Mouse (Mus musculus) embryonic facial prominence, embryonic 15.5 days (tissue): ENCODE data around the gene H2-Ob. TPM values are rescaled to one million over a fixed set of nuclear protein-coding genes. Genes with fewer than 3 reads are reported as not detected.
A peak's percentile ranks its signal among the peaks of the same experiment; 100 is the strongest.

Experiments
- ATAC-seq: fragments of 200-750 bp; cut with Nextera tagmentation; 2 replicates; pipeline ENCODE4 v1.8.0; 2017; ENCODE audit warnings: low read depth, moderate TSS enrichment; ENCODE audit not compliant: insufficient number of reproducible peaks, low FRiP score, low TSS enrichment
- H3K27ac ChIP-seq: fragments of 300-500 bp; sonication (generic); replicated peaks from 2 replicates; pipeline ENCODE4 v1.5.1; 2015; ENCODE audit warnings: mild to moderate bottlenecking, inconsistent platforms
- H3K27me3 ChIP-seq: fragments of 300-500 bp; sonication (generic); 2 replicates; pipeline ENCODE4 v1.6.1; 2015; ENCODE audit warnings: inconsistent platforms
- H3K36me3 ChIP-seq: fragments of 300-500 bp; sonication (generic); 2 replicates; pipeline ENCODE4 v1.6.1; 2015; ENCODE audit warnings: mild to moderate bottlenecking, inconsistent platforms
- H3K4me1 ChIP-seq: fragments of 300-500 bp; sonication (generic); 2 replicates; pipeline ENCODE4 v1.6.1; 2015; ENCODE audit warnings: inconsistent platforms
- H3K4me2 ChIP-seq: fragments of 300-500 bp; sonication (generic); replicated peaks from 2 replicates; pipeline ENCODE4 v1.6.1; 2015; ENCODE audit warnings: mild to moderate bottlenecking, inconsistent platforms
- H3K4me3 ChIP-seq: fragments of 300-500 bp; sonication (generic); replicated peaks from 2 replicates; pipeline ENCODE4 v1.5.1; 2015; ENCODE audit warnings: mild to moderate bottlenecking, inconsistent platforms
- H3K9ac ChIP-seq: fragments of 300-500 bp; sonication (generic); 2 replicates; pipeline ENCODE4 v1.6.1; 2015; ENCODE audit warnings: inconsistent platforms
- H3K9me3 ChIP-seq: fragments of 300-500 bp; sonication (generic); replicated peaks from 2 replicates; pipeline ENCODE4 v1.6.1; 2016; ENCODE audit warnings: inconsistent platforms
- WGBS: fragments of 180-500 bp; shearing (Covaris S2); methylation state at CpG from one replicate; pipeline ENCODE4 v1.1.7; 2015; 5-methylcytosine and 5-hydroxymethylcytosine counted together
- polyA plus RNA-seq: library from polyadenylated mRNA; unstranded; fragments of >200 nt; fragmentation: Nextera tagmentation; extraction: Ambion mirVana; gene quantifications from 2 replicates; pipeline ENCODE4 v1.2.1, GENCODE M21; 2015

The H2-Ob gene
- polyA plus RNA-seq, 1 experiment from 2014 or later = 0.43 TPM

DNA sequence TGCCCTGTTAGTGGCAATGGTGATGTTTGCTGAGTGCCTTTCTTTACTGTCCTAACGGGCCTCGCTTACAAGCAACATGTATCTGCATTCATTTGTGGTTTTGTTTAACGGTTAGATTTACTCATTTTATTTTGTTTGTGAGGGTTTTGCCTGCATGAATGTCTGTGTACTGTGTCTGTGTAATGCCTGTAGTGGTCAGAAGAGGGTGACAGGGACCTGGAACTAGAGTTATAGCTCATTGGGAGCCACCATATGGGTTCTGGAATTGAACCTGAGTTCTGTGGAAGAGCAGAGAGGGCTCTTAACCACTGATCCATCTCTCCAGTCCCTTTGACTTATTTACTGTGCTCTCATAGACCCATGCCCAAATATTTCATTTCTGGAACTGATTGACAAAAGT, 8.3 kb downstream of the H2-Ob start:
- Histone ChIP-seq H3K27me3 (peaks cover 3% of the 10 kb centered on the region; the same call in 1 of the 2 replicates), H3K9ac (no peak overlapping the region), H3K9me3 (no peaks in the 10 kb centered on the region), H3K4me2 (no peak overlapping the region), H3K4me1 (no peaks in the 10 kb centered on the region), H3K36me3 (no peaks in the 10 kb centered on the region), H3K27ac (no peak overlapping the region), H3K4me3 (no peak overlapping the region)
- 89% methylated on average over 3 of the region's 3 CpGs for WGBS
- no peak for ATAC-seq

DNA sequence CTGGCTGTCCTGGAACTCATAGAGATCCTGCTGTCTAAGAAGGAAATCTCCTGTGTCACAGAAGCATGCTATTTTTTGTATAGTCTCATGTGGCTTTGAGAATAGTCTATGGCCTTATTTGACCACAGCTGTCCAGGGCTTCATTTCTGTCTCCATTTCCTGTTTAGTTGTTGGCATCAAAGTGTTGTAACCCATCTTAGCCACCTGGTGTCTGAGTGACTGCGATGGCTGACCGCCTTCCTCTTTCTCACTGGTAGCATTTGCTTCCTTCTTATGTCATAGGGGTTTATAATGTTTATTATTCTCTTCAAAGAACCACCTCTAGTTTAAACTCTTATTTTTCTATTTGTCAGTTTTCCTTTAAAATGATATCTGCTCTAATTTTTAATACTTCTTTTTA, 10.1 kb downstream of the H2-Ob start:
- Histone ChIP-seq H3K36me3 (no peaks in the 10 kb centered on the region), H3K4me2 (no peak overlapping the region), H3K27me3 (peaks cover 3% of the 10 kb centered on the region; the same call in 1 of the 2 replicates), H3K4me1 (no peaks in the 10 kb centered on the region), H3K9me3 (no peaks in the 10 kb centered on the region), H3K4me3 (no peak overlapping the region), H3K9ac (no peak overlapping the region), H3K27ac (no peak overlapping the region)
- no peak for ATAC-seq
- 60% methylated on average over 2 of the region's 2 CpGs for WGBS

DNA sequence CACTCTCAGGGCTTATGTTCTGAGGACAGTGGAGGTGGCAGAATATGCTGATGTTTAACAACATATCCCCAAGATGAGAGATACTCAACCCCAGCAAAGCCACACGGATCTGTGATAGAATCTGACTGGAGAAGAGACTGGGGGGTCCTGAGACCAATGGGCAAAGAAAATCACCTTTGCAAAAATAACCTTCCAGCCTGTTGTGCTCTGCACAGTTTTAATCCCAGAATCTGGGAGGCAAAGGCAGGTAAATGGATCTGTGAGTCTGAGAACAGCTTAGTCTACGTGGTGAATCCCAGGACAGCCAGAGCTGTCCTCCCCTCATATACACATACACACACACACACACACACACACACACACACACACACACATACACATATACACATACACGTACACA, 10.7 kb downstream of the H2-Ob start:
- Histone ChIP-seq H3K9ac (no peak overlapping the region), H3K4me1 (no peaks in the 10 kb centered on the region), H3K27me3 (peaks cover 3% of the 10 kb centered on the region; the same call in 1 of the 2 replicates), H3K27ac (no peak overlapping the region), H3K9me3 (no peaks in the 10 kb centered on the region), H3K4me3 (no peak overlapping the region), H3K4me2 (no peak overlapping the region), H3K36me3 (no peaks in the 10 kb centered on the region)
- WGBS = 32% methylated on average over 3 of the region's 3 CpGs
- no peak for ATAC-seq

GRCm38 (mm10) chr17:34249878-34250277, 11.2 kb downstream of the H2-Ob start:
- Histone ChIP-seq H3K36me3 (no peaks in the 10 kb centered on the region), H3K9ac (no peak overlapping the region), H3K27ac (no peak overlapping the region), H3K4me2 (no peak overlapping the region), H3K9me3 (no peaks in the 10 kb centered on the region), H3K4me3 (no peak overlapping the region), H3K27me3 (peaks cover 3% of the 10 kb centered on the region; the same call in 1 of the 2 replicates), H3K4me1 (no peaks in the 10 kb centered on the region)
- 16% methylated on average over 4 of the region's 4 CpGs for WGBS
- no peak for ATAC-seq

DNA sequence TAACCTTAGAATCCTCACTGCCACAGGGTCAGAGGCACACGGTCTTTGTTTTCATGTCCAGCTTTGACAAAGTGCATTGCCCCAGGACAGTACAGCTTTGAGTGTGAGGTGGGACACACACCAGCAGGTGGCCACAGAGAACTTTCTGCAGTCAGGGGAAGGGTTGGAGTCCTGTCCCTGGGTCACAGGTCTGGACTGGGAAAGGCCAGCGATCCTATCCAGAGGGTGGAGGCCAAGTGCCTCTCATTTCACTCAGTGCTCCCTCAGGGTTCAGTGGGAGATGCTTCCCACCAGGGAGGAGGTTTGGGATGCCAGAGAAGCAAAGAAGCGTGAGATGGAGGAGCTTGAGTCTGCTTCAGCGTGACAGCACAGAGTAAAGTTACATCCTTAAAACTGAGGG, 13.0 kb downstream of the H2-Ob start:
- Histone ChIP-seq H3K36me3 (no peaks in the 10 kb centered on the region), H3K4me2 (no peak overlapping the region), H3K4me1 (no peaks in the 10 kb centered on the region), H3K27ac (no peak overlapping the region), H3K4me3 (no peak overlapping the region), H3K27me3 (peaks cover 8% of the 10 kb centered on the region; the same call in 1 of the 2 replicates), H3K9me3 (no peaks in the 10 kb centered on the region), H3K9ac (no peak overlapping the region)
- no peak for ATAC-seq
- WGBS = 39% methylated on average over 4 of the region's 4 CpGs

GRCm38 (mm10) chr17:34256501-34256900, 17.8 kb downstream of the H2-Ob start:
- no peaks in the 10 kb centered on the region for H3K9me3 ChIP-seq
- WGBS = 80% methylated on average over 5 of the region's 5 CpGs

DNA sequence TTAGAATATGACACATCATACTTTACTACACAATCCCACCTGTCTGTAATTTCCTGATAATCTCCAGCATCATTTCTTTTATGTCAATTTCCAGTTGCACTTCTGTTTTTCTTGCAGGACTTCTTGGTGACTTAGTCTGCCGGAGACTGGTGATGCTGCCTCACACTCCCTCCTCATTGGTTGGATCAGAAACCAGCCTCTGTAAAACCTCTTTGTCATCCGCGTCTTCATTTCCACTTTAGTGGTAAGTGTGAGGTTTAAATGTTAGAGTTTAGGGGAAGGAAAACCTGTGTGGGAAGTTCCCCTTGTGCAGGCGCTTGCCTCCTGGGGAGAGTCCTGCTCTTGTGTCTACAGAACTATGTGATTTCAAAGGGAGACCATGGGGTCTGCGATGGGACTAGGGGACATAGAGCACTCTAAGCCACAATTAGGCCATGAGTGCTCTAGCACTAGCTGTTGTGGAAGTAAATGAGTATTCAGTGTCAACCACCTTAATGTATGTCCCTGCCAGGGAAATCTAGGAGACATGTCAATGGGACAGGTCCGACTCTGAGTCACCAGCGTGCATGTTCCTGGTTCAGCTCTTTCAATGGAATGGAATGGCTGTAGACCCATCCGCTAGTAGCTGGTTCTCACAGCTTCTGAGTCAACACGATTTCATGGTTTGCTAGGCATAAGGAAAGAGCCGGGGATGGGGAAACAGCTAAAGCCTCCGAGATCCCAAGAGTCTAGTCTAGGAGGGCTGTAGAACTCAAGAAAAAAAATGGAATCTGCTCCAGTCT, 19.1 kb downstream of the H2-Ob start, which contains the start of gene H2-Ab1:
Gene H2-Ab1, plus strand, starts transcription at position 96 of the 782 bp plus-strand sequence.
- Histone ChIP-seq H3K4me1 (no peaks in the 10 kb centered on the region), H3K4me3 (no peak within 1 kb of the TSS), H3K9ac (no peak within 1 kb of the TSS), H3K27me3 (peaks cover 5% of the 10 kb centered on the region; the same call in 1 of the 2 replicates), H3K9me3 (no peaks in the 10 kb centered on the region), H3K4me2 (no peak within 1 kb of the TSS), H3K27ac (no peak within 1 kb of the TSS), H3K36me3 (no peaks in the 10 kb centered on the region)
- 68% methylated on average over 11 of the region's 11 CpGs for WGBS
- no peak for ATAC-seq

More at GRCm38 (mm10) chr17:34256501-34256900, 17.8 kb downstream of the H2-Ob start:
- Histone ChIP-seq H3K27me3 (peaks cover 5% of the 10 kb centered on the region; the same call in 1 of the 2 replicates), H3K4me3 (no peak overlapping the region), H3K4me2 (no peak overlapping the region), H3K9ac (no peak overlapping the region), H3K36me3 (no peaks in the 10 kb centered on the region), H3K27ac (no peak overlapping the region), H3K4me1 (no peaks in the 10 kb centered on the region)
- ATAC-seq = no peak

DNA sequence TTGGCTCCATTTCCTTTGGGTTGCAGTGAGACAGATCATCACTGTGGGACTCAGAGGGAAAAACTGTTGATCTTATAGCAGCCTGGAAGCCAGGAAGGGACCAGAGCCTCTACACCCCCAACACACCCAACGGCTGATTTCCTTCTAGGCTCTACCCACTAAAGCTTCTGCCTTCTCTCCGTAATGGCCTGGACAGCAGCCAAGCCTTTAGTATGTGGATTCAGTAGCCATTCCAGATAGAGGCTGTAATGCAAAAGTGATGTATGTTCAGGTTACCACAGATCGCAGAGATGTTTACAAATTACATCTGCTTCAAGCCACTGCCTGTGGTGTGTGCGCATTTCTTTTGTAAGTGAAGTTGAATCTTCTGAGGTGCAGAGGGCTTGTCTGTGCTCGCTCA, 21.8 kb downstream of the H2-Ob start:
- Histone ChIP-seq H3K4me3 (no peak overlapping the region), H3K27me3 (peaks cover 29% of the 10 kb centered on the region), H3K9ac (no peak overlapping the region), H3K9me3 (no peaks in the 10 kb centered on the region), H3K36me3 (no peaks in the 10 kb centered on the region), H3K27ac (no peak overlapping the region), H3K4me1 (peaks cover 22% of the 10 kb centered on the region), H3K4me2 (no peak overlapping the region)
- WGBS = 42% methylated on average over 5 of the region's 5 CpGs
- ATAC-seq = no peak

DNA sequence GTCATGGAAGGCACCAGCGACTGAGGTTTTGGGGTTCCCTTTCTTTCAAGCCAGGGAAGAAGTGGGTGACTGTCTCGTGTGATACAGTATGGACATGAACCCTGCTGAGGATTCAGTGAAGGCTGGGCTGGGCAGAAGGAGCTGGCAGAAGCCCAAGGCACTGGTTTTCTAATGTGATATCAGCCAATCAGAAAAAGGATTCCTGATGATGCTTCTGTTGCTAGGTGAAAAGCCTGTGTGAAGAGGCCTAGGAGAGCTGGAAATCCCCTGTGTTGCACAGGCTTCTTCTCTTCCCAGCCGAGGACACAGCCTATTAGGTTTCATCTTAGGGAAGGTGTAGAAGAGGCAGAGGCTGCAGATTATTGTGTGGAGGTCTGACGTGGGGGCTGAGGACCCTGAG, 22.8 kb downstream of the H2-Ob start:
- WGBS = 16% methylated on average over 4 of the region's 4 CpGs
- H3K27me3 ChIP-seq = peaks cover 25% of the 10 kb centered on the region
- no peak overlapping the region for H3K9ac ChIP-seq
- no peak overlapping the region for H3K4me2 ChIP-seq
- no peaks in the 10 kb centered on the region for H3K36me3 ChIP-seq
- H3K27ac ChIP-seq = no peak overlapping the region
- H3K9me3 ChIP-seq = no peaks in the 10 kb centered on the region
- ATAC-seq = no peak
- H3K4me3 ChIP-seq = no peak overlapping the region
- H3K4me1 ChIP-seq = peaks cover 22% of the 10 kb centered on the region

- Histone ChIP-seq H3K4me3 (peak overlapping the region; percentile 51), H3K27ac (no peak overlapping the region), H3K4me2 (peak overlapping the region; percentile 98), H3K9ac (no peak overlapping the region), H3K9me3 (no peaks in the 10 kb centered on the region), H3K27me3 (peaks cover 25% of the 10 kb centered on the region), H3K4me1 (peaks cover 22% of the 10 kb centered on the region), H3K36me3 (no peaks in the 10 kb centered on the region)
- peak; percentile 74; the same call in 1 of the 2 replicates for ATAC-seq
- WGBS = 0% methylated on average over 8 of the region's 8 CpGs
These were observed 24.4 kb downstream of the H2-Ob start for GRCm38 (mm10) chr17:34263068-34263467.

DNA sequence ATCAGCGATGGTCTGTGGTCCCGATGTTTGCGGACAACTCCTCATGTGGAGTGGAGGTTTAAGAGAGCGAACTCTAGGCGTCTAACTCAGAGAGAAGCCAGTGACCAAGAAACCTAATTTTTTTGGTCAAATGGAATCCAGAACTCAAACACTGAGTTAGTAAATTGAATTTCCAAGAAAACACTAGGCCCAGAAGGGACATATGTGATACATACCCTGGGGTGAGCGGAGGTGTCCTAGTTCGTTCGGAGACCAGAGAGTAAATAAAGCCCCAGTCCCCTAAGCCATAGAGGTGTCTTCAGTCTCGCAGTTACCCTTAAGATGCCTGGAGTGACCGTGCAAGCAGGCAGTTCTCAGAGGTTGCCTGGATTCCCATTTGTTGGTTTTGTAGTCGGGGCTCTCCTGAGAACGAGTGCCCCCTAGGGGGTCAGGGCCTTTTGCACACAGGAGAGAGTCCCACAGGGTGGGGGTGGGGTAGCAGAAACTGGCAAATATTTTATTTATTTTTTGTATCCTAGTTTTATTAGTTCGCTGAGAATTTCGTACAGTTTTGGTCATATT, 25.2 kb downstream of the H2-Ob start:
- no peak for ATAC-seq

More for the DNA sequence above, 25.2 kb downstream of the H2-Ob start:
- Histone ChIP-seq H3K9me3 (no peaks in the 10 kb centered on the region), H3K4me3 (peak overlapping the region; percentile 51), H3K27ac (no peak overlapping the region), H3K4me2 (peak overlapping the region; percentile 98), H3K27me3 (peaks cover 25% of the 10 kb centered on the region), H3K9ac (no peak overlapping the region), H3K36me3 (no peaks in the 10 kb centered on the region), H3K4me1 (peaks cover 22% of the 10 kb centered on the region)
- WGBS = 5% methylated on average over 14 of the region's 14 CpGs
